Mouse (Mus musculus) liver, embryonic 14.5 days (tissue): ENCODE data around the gene Slamf8.

Experiments used
- CTCF ChIP-seq: IDR thresholded peaks from 2 replicates; pipeline ENCODE4 v1.5.1; 2016; ENCODE audit warnings: antibody characterized with exemption, low read depth, control low read depth
- EP300 ChIP-seq: IDR thresholded peaks from 2 replicates; pipeline ENCODE4 v1.6.1; 2016; ENCODE audit warnings: antibody characterized with exemption, low read depth

DNA sequence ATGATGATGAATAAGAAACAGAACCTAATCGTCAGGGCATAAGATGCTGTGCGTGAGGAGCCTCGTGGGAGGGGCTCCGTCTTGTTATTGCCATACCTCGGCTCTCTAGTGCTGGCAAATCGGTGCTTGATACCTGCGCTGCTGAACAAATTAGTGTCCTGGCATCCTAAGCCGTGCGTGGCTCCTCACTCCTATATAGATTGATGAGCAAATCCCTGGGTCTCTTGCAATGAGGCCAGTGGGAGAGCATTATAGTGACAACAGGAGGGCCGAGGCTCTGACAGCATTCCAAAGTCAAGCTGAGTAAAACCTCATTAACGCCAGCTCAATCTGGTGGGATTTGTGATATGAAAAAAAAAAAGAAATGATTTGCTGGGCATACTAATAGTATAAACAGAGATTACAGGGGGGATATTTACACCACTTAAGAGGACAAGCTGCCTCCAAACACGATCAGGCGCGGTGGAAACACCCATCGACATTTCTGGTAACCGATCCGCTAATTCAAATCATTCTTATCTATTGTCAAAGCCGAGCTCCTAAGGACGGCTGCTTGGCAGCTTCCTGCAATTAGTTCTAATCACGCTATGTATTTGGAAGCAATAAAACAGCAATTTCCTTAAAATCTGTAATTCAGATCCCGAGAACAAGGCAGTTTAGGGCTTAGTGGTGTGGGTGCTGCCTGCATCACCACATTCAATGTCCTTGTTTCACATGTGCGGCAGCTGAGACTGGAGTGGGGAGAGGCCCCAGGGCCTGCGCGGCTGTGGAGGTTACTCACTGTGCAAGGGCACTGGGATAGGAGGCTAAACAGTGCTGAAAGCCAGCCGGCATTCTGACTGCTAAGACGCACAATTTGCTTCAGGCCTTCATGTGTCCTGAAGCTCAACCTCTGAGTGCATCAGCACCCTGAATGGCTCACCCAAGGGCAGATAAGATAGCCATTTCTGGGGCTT is 4.5 kb downstream of the Slamf8 start:
- TF ChIP-seq CTCF (no peak), EP300 (no peak)
